Mouse (Mus musculus) megakaryocyte progenitor cell, adult 5-6 weeks (primary cell): ENCODE data around the gene Enho. TPM values are rescaled to one million over a fixed set of nuclear protein-coding genes. Genes with fewer than 3 reads are reported as not detected.

Experiments used
- total RNA-seq, 2 experiments: library from RNA; stranded (forward) in 1 of 2; stranded (reverse) in 1 of 2; fragments of 157-497, 149-512 nt in 1 of 2; fragments of 200-1000 nt in 1 of 2; gene quantifications; 2 replicates each; pipeline versions ENCODE4 v1.2.3 to v1.2.4; 2015 to 2017

Gene Enho
- total RNA-seq, 2 experiments from 2014 or later: not detected

Other genes with a start within 250 kb of the Enho start
- 18.7 and 26.8 TPM in 2 replicates for gene Kif24, start 175.4 kb downstream of the Enho start, total RNA-seq (2015)
- gene Kif24, start 175.4 kb downstream of the Enho start, total RNA-seq (2017): 14.3 and 16.2 TPM in 2 replicates
- 28.7 and 29.6 TPM in 2 replicates for gene Nudt2, start 175.2 kb downstream of the Enho start, total RNA-seq (2015)
- gene Nudt2, start 175.2 kb downstream of the Enho start, total RNA-seq (2017): 23.3 and 28.1 TPM in 2 replicates
- gene AI464131, start 137.2 kb downstream of the Enho start, total RNA-seq (2015): not detected in 2 replicates
- 0.12 TPM in 1 of 2 replicates, not detected in the other for gene AI464131, start 137.2 kb downstream of the Enho start, total RNA-seq (2017)
- gene 1110017D15Rik, start 123.0 kb downstream of the Enho start, total RNA-seq (2015): not detected in 2 replicates
- gene 1110017D15Rik, start 123.0 kb downstream of the Enho start, total RNA-seq (2017): not detected in 2 replicates
- gene Fam219a, start 70.8 kb downstream of the Enho start, total RNA-seq (2015): 0.98 and 1.1 TPM in 2 replicates
- gene Fam219a, start 70.8 kb downstream of the Enho start, total RNA-seq (2017): 0.33 and 4.1 TPM in 2 replicates
- 0.44 TPM in 1 of 2 replicates, not detected in the other for gene Dnaic1, start 70.5 kb downstream of the Enho start, total RNA-seq (2015)
- gene Dnaic1, start 70.5 kb downstream of the Enho start, total RNA-seq (2017): not detected in 2 replicates
- gene Cntfr, start 56.8 kb upstream of the Enho start, total RNA-seq (2015): not detected in 2 replicates
- not detected in 2 replicates for gene Cntfr, start 56.8 kb upstream of the Enho start, total RNA-seq (2017)
- 28.2 and 46.9 TPM in 2 replicates for gene Il11ra1, start 59.7 kb upstream of the Enho start, total RNA-seq (2015)
- 132 and 149 TPM in 2 replicates for gene Il11ra1, start 59.7 kb upstream of the Enho start, total RNA-seq (2017)
- 17.5 and 24.4 TPM in 2 replicates for gene Rpp25l, start 73.2 kb upstream of the Enho start, total RNA-seq (2015)
- 22.5 and 23.0 TPM in 2 replicates for gene Rpp25l, start 73.2 kb upstream of the Enho start, total RNA-seq (2017)
- gene Dctn3, start 82.8 kb upstream of the Enho start, total RNA-seq (2015): 57.9 and 75.6 TPM in 2 replicates
- gene Dctn3, start 82.8 kb upstream of the Enho start, total RNA-seq (2017): 73.4 and 94.6 TPM in 2 replicates
- not detected in 2 replicates for gene Arid3c, start 90.8 kb upstream of the Enho start, total RNA-seq (2015)
- not detected in 2 replicates for gene Arid3c, start 90.8 kb upstream of the Enho start, total RNA-seq (2017)
- gene Galt, start 114.9 kb upstream of the Enho start, total RNA-seq (2015): 31.5 and 34.7 TPM in 2 replicates
- gene Galt, start 114.9 kb upstream of the Enho start, total RNA-seq (2017): 26.1 and 36.4 TPM in 2 replicates
- 60.8 and 66.4 TPM in 2 replicates for gene Sigmar1, start 115.8 kb upstream of the Enho start, total RNA-seq (2015)
- gene Sigmar1, start 115.8 kb upstream of the Enho start, total RNA-seq (2017): 68.0 and 76.3 TPM in 2 replicates
- 7.9 and 9.8 TPM in 2 replicates for gene Ccl27a, start 133.9 kb upstream of the Enho start, total RNA-seq (2015)
- 8.9 and 11.6 TPM in 2 replicates for gene Ccl27a, start 133.9 kb upstream of the Enho start, total RNA-seq (2017)